Mouse (Mus musculus): Measurements from ENCODE around the gene Mettl8. TPM values are rescaled to one million over a fixed set of nuclear protein-coding genes. Genes with fewer than 3 reads are reported as not detected.

Gene Mettl8
- total and polyA plus RNA-seq, 3 experiments: 20.0 to 21.7 TPM; not detected in 1

GRCm38 (mm10) chr2:71048896-71049295 lies 6.5 kb downstream of the Mettl8 start:
- Histone ChIP-seq H3K36me3 (ENCODE audit: control insufficient read depth in 1 of 2, insufficient read depth in 2 of 2, low read length in 2 of 2) (peaks cover 2 to 4% of the 10 kb centered on the region in 2 experiments; a peak in 3 of 4 replicates), H3K4me3 (ENCODE audit: control insufficient read depth in 1 of 2, insufficient read depth in 1 of 2, low read depth in 2 of 2, low read length in 2 of 2) (no peak overlapping the region), H3K27me3 (ENCODE audit: control insufficient read depth in 1 of 2, insufficient read depth in 2 of 2, low read length in 2 of 2) (no peaks in the 10 kb centered on the region), H3K4me1 (ENCODE audit: control insufficient read depth in 1 of 2, insufficient read depth in 2 of 2, low read length in 2 of 2) (peaks cover 0 to 5% of the 10 kb centered on the region in 2 experiments; a peak in 3 of 4 replicates), H3K79me2 (ENCODE audit: control insufficient read depth, insufficient read depth, low read length, poor library complexity) (peaks cover 22% of the 10 kb centered on the region), H3K9me3 (replicated peaks; ENCODE audit: insufficient read depth, low read length) (no peaks in the 10 kb centered on the region), H3K9ac (ENCODE audit: control insufficient read depth, low read depth, low read length, poor library complexity, severe bottlenecking) (no peak overlapping the region), H3K27ac (ENCODE audit: control insufficient read depth, low read depth, low read length) (no peak overlapping the region)
- no peak for TF ChIP-seq ZKSCAN1 (IDR thresholded peaks at IDR 0.05; ENCODE audit: low read depth, low read length)
- no peak for TF ChIP-seq BHLHE40 (IDR thresholded peaks at IDR 0.05; ENCODE audit: borderline replicate concordance, low read depth, low read length)
- TF ChIP-seq SMC3 (IDR thresholded peaks at IDR 0.05; ENCODE audit: low read depth, low read length): no peak
- TF ChIP-seq ELF1 (IDR thresholded peaks at IDR 0.05; ENCODE audit: low read depth, low read length): no peak
- DNase-seq (ENCODE audit: low read depth, low spot score): no peak

GRCm38 (mm10) chr2:71046751-71047320 lies 8.5 kb downstream of the Mettl8 start:
- no peak for DNase-seq (ENCODE audit: low read depth, low spot score)
- peaks cover 0 to 2% of the 10 kb centered on the region in 2 experiments; a peak in 1 of 4 replicates for H3K4me1 ChIP-seq (ENCODE audit: control insufficient read depth in 1 of 2, insufficient read depth in 2 of 2, low read length in 2 of 2)

GRCm38 (mm10) chr2:71046151-71046550 lies 9.2 kb downstream of the Mettl8 start:
- DNase-seq (ENCODE audit: low read depth, low spot score): no peak
- no peak for TF ChIP-seq USF2 (IDR thresholded peaks at IDR 0.05; ENCODE audit: borderline replicate concordance in 1 of 2, insufficient read depth in 1 of 2, low read depth in 1 of 2, low read length in 2 of 2)
- no peak for TF ChIP-seq MYC (IDR thresholded peaks at IDR 0.05; ENCODE audit: low read depth, low read length)
- TF ChIP-seq POLR2AphosphoS5 (IDR thresholded peaks at IDR 0.05; ENCODE audit: borderline replicate concordance, low read depth, low read length): no peak
- no peak for TF ChIP-seq MAX (IDR thresholded peaks at IDR 0.05; ENCODE audit: low read length)
- TF ChIP-seq SIN3A (IDR thresholded peaks at IDR 0.05; ENCODE audit: low read length): no peak
- TF ChIP-seq NELFE (IDR thresholded peaks at IDR 0.05; ENCODE audit: low read depth, low read length): no peak
- no peak for TF ChIP-seq TAL1 (IDR thresholded peaks at IDR 0.05; ENCODE audit: low read length)
- no peak for TF ChIP-seq CHD2 (IDR thresholded peaks at IDR 0.05; ENCODE audit: low read length)
- no peak for TF ChIP-seq ZNF384 (IDR thresholded peaks at IDR 0.05; ENCODE audit: low read depth, low read length)
- TF ChIP-seq HCFC1 (IDR thresholded peaks at IDR 0.05; ENCODE audit: low read depth, low read length): no peak
- TF ChIP-seq ELF1 (IDR thresholded peaks at IDR 0.05; ENCODE audit: low read depth, low read length): no peak
- TF ChIP-seq KAT2A (conservative IDR thresholded peaks at IDR 0.05; ENCODE audit: low read depth, low read length): no peak
- no peak for TF ChIP-seq ETS1 (IDR thresholded peaks at IDR 0.05; ENCODE audit: low read depth, low read length)
- Histone ChIP-seq H3K27me3 (ENCODE audit: control insufficient read depth in 1 of 2, insufficient read depth in 2 of 2, low read length in 2 of 2) (no peaks in the 10 kb centered on the region), H3K4me3 (ENCODE audit: control insufficient read depth in 1 of 2, insufficient read depth in 1 of 2, low read depth in 2 of 2, low read length in 2 of 2) (no peak overlapping the region), H3K9me3 (replicated peaks; ENCODE audit: insufficient read depth, low read length) (no peaks in the 10 kb centered on the region), H3K4me1 (ENCODE audit: control insufficient read depth in 1 of 2, insufficient read depth in 2 of 2, low read length in 2 of 2) (peaks cover 0 to 2% of the 10 kb centered on the region in 2 experiments; a peak in 1 of 4 replicates), H3K36me3 (ENCODE audit: control insufficient read depth in 1 of 2, insufficient read depth in 2 of 2, low read length in 2 of 2) (peaks cover 2% of the 10 kb centered on the region in 2 experiments; a peak in 3 of 4 replicates), H3K79me2 (ENCODE audit: control insufficient read depth, insufficient read depth, low read length, poor library complexity) (peaks cover 9% of the 10 kb centered on the region), H3K9ac (ENCODE audit: control insufficient read depth, low read depth, low read length, poor library complexity, severe bottlenecking) (no peak overlapping the region), H3K27ac (ENCODE audit: control insufficient read depth, low read depth, low read length) (no peak overlapping the region)

More at GRCm38 (mm10) chr2:71046751-71047320, 8.5 kb downstream of the Mettl8 start:
- Histone ChIP-seq H3K4me3 (ENCODE audit: control insufficient read depth in 1 of 2, insufficient read depth in 1 of 2, low read depth in 2 of 2, low read length in 2 of 2) (no peak overlapping the region), H3K36me3 (ENCODE audit: control insufficient read depth in 1 of 2, insufficient read depth in 2 of 2, low read length in 2 of 2) (peaks cover 2% of the 10 kb centered on the region in 2 experiments; a peak in 3 of 4 replicates), H3K9ac (ENCODE audit: control insufficient read depth, low read depth, low read length, poor library complexity, severe bottlenecking) (no peak overlapping the region), H3K27me3 (ENCODE audit: control insufficient read depth in 1 of 2, insufficient read depth in 2 of 2, low read length in 2 of 2) (no peaks in the 10 kb centered on the region), H3K27ac (ENCODE audit: control insufficient read depth, low read depth, low read length) (no peak overlapping the region), H3K79me2 (ENCODE audit: control insufficient read depth, insufficient read depth, low read length, poor library complexity) (peaks cover 12% of the 10 kb centered on the region), H3K9me3 (replicated peaks; ENCODE audit: insufficient read depth, low read length) (no peaks in the 10 kb centered on the region)
- TF ChIP-seq TCF12 (IDR thresholded peaks at IDR 0.05; ENCODE audit: low read depth, low read length): no peak
- no peak for TF ChIP-seq POLR2AphosphoS5 (IDR thresholded peaks at IDR 0.05; ENCODE audit: borderline replicate concordance, low read depth, low read length)
- TF ChIP-seq GABPA (IDR thresholded peaks at IDR 0.05; ENCODE audit: low read depth, low read length): no peak
- TF ChIP-seq MXI1 (IDR thresholded peaks at IDR 0.05; ENCODE audit: low read depth, low read length): no peak
- TF ChIP-seq E2F4 (IDR thresholded peaks at IDR 0.05; ENCODE audit: borderline replicate concordance, low read depth, low read length): no peak
- TF ChIP-seq TBP (IDR thresholded peaks at IDR 0.05; ENCODE audit: low read depth, low read length): no peak
- no peak for TF ChIP-seq MEF2A (IDR thresholded peaks at IDR 0.05; ENCODE audit: extremely low read depth, insufficient replicate concordance, low read depth, low read length, poor library complexity, severe bottlenecking)
- no peak for TF ChIP-seq ZC3H11A (IDR thresholded peaks at IDR 0.05; ENCODE audit: low read depth, low read length)
- no peak for TF ChIP-seq NRF1 (IDR thresholded peaks at IDR 0.05; ENCODE audit: insufficient read depth, low read depth, low read length, poor library complexity, severe bottlenecking)
- TF ChIP-seq USF2 (IDR thresholded peaks at IDR 0.05; ENCODE audit: borderline replicate concordance in 1 of 2, insufficient read depth in 1 of 2, low read depth in 1 of 2, low read length in 2 of 2): no peak
- no peak for TF ChIP-seq ZNF384 (IDR thresholded peaks at IDR 0.05; ENCODE audit: low read depth, low read length)
- no peak for TF ChIP-seq EP300 (IDR thresholded peaks at IDR 0.05; ENCODE audit: low read depth in 1 of 2, low read length in 2 of 2)
- TF ChIP-seq MAFK (IDR thresholded peaks at IDR 0.05; ENCODE audit: borderline replicate concordance, low read depth, low read length): no peak
- no peak for TF ChIP-seq POLR2A (IDR thresholded peaks at IDR 0.05; ENCODE audit: control insufficient read depth in 1 of 2, insufficient read depth in 1 of 2, low read depth in 1 of 2, low read length in 2 of 2, poor library complexity in 1 of 2)
- no peak for TF ChIP-seq HCFC1 (IDR thresholded peaks at IDR 0.05; ENCODE audit: low read depth, low read length)
- TF ChIP-seq ZMIZ1 (IDR thresholded peaks at IDR 0.05; ENCODE audit: low read depth, low read length): no peak
- no peak for TF ChIP-seq CHD1 (IDR thresholded peaks at IDR 0.05; ENCODE audit: low read depth, low read length)
- TF ChIP-seq CTCF (IDR thresholded peaks at IDR 0.05 in 2 of 3, conservative IDR thresholded peaks at IDR 0.05 in 1 of 3; ENCODE audit: control insufficient read depth in 1 of 3, insufficient read depth in 1 of 3, low read depth in 2 of 3, low read length in 3 of 3, poor library complexity in 1 of 3, severe bottlenecking in 1 of 3): no peak
